Mouse (Mus musculus) heart, postnatal 14 days (tissue): ENCODE results near the gene 9330161L09Rik. TPM values are rescaled to one million over a fixed set of nuclear protein-coding genes. Genes with fewer than 3 reads are reported as not detected.
A peak's percentile ranks its signal among the peaks of the same experiment; 100 is the strongest.

Experiments
- DNase-seq, 2 experiments: peaks; one replicate each; pipeline ENCODE4 v3.0.0; 2021 to 2022
- intact Hi-C: fragments of 180-260 bp; cut with DNase I; formaldehyde crosslinking; loops from one replicate; pipeline ENCODE4 v1.15.1; 2025
- total RNA-seq, 2 experiments: library from RNA; stranded (reverse); gene quantifications; 2 replicates each; pipeline ENCODE4 v1.2.3; 2021

The 9330161L09Rik gene
- total RNA-seq, 2 experiments from 2014 or later = 0.48 to 1.3 TPM

DNA sequence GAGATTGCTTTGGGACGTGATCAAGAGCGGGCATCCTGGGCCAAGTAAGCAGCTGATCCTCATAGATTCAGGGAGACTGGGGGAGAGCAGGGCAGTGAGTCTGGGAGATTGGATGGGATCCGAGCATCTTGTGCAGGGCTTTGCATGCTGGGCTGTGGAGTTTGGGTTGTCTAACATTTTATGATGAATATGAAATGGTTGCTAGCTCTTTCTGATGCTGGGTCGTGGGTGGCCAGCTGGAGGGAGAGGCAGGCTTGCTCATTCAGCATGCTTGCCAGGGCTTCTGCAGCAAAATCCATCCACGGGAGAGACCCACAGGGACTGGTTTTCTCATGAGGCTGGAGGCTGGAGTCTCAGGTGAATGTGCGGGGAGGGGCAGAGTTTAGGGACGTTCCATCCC, 16.5 kb downstream of the 9330161L09Rik start:
- DNase-seq = no peak
- intact Hi-C loops = no loop called here

DNA sequence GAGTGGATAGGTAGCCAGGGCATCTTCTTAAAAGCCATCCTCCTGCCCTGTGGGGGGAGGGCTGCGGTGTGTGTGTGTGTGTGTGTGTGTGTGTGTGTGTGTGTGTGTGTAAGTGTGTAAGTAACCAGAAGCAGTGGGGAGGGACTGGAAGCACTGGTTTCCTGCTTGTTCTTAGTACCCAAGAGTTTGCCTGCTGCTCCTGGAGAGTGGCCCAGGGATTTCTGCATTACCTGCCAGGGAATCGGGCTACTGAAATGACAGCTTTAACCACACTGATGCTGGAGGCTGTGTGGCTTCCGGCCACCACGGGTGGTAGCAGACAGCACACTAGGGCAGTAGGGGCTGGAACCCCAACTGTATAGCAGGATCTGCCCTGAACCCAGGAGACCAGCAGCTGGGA, 17.6 kb downstream of the 9330161L09Rik start:
- intact Hi-C loops = no loop called here

DNA sequence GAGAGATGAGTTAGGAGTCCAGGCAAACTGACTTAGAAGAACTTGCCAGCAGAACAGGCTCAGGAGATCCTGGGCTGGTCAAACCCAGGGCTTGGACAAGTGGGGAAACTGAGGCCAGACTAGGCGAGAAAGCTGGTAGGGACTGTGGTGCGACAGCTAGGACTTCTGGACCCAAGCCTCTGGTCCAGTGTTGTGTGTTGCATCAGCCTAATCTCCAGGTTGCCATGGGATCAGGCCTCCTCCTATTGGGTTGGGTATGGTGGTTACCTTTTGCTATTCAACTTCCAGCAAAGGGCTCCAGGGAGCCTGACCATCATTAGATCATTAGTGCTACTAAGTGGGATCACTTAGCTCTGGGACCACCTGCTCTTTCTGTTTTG, 18.3 kb downstream of the 9330161L09Rik start:
- intact Hi-C loops = no loop called here
- no peak for DNase-seq

More for the DNA sequence above, 17.6 kb downstream of the 9330161L09Rik start:
- no peak for DNase-seq

DNA sequence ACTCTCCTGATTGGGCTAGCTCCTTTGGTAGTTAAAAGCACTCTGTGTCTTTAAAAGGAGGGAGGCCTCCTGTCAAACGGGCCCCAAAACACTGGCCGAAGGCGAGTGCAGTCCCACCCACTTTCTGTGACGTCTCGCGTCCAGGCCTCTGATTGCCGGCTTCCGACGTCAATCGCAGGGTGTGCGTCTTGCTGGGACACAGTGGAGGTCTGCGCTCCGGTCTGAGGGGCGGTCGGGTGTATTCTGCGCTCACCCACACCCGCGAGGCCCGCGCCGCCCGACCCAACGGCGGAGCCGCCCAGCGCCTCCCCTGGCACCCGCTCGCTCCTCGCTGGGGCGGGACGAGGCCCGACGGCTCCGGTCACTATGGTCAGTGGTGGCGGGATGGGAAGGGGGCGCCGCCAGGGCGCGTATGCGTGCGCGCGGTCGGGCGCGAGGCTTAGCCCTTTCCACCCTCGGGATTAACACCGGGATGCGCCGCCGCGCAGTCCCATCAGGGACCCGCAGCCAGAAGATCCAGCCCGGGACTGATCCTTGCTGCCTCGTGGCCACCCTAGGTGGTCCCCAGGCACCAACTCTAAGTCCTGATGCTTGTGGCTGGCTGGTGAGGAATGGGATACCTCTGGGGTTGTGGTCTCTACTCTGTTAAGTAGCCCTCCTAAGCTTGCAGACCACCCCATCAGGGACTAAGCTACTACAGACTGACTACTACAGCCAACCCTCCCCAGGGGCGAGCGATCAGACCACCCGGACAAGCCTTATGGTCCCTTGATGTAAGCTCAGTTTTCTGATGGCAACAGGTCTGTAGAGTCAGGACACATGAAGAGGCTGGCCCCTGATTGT, 18.9 kb downstream of the 9330161L09Rik start, which contains the start of gene Otub2:
TSS of gene Otub2 (plus strand) at position 178 of the 843 bp plus-strand sequence.
- intact Hi-C loops = no loop called here
- DNase-seq = peak; percentile 96 to 98

DNA sequence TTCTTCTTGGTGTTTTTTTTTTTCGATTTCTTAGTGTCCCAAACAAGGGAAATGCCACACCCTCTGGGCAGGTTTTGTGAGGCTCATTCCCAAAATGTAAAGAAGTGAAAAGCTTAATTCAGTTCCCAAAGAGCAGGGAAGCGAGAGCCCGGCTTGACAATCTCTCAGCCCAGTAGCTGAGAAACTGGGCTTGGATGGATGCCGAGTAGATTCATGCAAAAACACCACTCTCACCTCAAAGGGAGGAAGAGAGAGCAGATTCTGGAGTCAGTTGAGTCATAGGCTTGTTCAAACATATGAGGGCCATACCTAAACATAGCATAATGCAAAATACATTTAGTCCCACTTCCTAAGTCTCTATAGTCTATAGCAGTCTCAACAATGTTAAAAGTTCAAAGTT, 27.4 kb downstream of the 9330161L09Rik start:
- no peak for DNase-seq
- intact Hi-C loops = no loop called here

DNA sequence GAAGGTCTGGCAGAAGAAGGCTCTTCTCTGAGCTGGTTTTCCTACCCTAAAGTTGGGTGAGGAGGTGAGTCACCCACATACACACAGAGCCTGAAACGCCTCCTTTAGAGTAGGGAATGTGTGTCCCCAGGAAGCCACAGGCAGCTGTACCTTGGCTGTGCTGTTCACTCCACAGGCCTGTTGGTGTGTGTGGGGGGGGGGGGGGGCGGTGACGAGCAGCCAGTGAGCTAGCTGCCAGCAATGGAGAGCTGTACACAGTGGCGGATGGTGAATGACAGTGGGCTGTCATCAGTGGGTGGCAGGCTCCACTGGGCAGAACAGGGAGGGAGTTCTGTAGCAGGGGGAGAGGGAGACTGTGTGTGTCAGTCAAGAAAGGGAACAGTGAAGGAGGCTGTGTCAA, 30.8 kb downstream of the 9330161L09Rik start:
- intact Hi-C loops = no loop called here
- DNase-seq = no peak

DNA sequence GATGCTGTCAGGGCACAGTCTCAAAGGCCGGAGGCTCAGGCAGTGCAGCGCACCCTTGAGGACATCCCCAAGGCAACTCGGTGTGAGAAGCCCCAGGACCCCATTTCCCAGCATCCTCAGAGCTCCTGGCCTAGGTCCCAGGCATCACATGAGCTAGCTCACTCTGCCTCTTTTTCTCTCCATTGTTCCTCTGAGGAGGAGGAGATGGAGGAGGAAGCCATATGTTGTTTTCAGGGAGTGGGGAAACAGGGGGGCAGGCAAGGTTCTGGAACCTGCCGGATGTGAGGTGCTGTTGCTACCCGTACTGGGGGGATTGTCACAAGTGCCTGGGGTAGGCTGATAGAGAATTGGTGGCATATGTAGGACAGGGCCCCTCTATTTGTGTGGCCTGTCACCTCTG, 31.5 kb downstream of the 9330161L09Rik start:
- DNase-seq = no peak
- intact Hi-C loops = no loop called here

DNA sequence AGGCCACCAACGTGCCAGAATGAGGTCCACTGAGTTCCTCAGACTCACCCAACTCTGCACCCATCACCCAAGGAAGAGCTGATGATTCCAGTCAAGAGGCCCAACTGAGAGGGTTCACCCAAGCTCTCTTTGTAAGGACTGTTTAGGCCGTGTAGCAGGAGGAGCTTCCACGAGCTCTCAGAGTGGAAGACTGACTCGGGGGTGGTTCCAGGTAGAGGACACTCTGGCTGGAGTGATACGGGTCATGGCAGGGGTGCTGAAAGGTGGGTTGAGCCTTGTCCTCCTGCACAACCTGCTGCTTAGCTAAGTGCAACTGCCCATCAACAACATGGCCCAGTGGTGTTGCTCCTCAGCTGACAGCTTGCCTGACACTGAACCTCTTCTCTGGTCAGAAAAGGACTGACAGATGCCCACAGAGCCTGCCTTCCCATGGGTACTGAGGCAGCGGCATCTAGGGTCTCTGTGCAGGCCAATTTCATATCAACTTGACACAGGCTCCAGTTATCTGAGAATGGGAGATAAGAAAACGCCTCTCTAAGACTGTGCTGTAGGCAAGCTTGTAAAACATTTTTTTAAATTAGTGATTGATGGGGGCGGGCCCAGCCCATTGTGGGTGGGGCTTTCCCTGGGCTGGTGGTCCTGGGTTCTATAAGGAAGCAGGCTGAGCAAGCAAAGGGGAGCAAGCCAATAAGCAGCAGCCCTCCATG, 33.9 kb downstream of the 9330161L09Rik start:
- intact Hi-C loops = loop anchor here (5.0 kb wide), 1 partner anchor 231 kb away; no protein-coding TSS in a partner anchor
- no peak for DNase-seq

DNA sequence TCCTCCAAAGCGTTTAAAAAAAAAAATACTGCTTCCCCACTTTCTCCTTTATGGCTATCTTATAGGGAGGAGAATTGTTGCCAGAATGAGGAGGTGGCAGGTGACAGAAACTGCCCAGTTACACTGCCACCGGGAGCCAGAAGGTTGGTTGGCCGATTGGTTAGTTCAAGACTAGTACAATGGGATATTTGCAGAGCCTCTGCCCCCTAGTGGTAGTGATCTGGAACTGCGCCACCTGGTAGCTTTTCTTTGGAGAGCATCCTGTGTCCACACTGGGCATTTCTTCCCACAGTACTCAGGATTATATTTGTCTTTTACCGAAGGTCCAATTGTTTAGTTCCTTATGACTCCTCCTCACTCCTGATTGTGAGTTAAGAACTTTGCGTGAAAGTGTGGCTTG, 35.9 kb downstream of the 9330161L09Rik start:
- DNase-seq = peak; percentile 51 to 75
- intact Hi-C loops = loop anchor here (5.0 kb wide), 1 partner anchor 229 kb away; no protein-coding TSS in a partner anchor

DNA sequence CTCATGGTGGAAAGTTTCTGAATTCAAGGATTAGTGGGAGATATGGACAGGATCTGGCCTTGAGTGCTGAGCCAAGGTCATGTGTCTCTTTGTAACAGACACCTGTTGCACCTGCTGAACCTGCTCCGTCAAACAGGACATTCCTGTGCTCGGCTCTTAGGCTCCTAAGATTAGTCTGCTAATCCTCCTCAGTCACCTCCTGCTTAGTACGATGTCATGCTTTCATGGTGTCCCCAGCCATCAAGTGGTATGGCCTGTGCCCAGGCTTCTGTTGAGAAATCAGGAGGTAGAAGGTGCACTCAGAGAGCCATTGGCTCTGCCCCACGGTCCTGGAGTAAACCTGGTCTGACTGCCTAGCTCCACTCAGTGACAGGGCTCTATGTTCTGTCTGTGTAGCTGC, 36.8 kb downstream of the 9330161L09Rik start:
- DNase-seq = no peak
- intact Hi-C loops = loop anchor here (5.0 kb wide), 1 partner anchor 229 kb away; no protein-coding TSS in a partner anchor

DNA sequence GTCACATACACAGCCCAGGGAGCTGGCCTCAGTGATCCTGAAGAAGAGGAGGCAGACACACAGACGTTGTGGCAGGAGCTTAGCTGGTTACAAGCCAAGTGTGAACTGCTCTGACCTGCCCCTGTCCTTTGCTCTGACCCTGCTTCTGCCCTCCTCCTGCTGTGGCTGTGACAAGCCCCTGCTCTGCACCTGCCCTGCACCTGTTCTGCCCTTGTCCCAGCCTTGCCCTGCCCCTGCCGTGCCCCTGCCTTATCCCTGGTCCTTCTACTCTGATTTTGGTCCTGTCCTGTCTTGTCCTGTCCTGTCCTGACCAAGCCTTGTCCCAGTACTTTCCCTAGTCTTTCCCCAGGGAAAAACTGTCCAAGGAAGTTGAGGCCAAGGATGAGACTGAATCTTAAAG, 38.8 kb downstream of the 9330161L09Rik start:
- intact Hi-C loops = loop anchor here (2.0 kb wide), 1 partner anchor 20 kb away; no protein-coding TSS in a partner anchor
- DNase-seq = no peak

DNA sequence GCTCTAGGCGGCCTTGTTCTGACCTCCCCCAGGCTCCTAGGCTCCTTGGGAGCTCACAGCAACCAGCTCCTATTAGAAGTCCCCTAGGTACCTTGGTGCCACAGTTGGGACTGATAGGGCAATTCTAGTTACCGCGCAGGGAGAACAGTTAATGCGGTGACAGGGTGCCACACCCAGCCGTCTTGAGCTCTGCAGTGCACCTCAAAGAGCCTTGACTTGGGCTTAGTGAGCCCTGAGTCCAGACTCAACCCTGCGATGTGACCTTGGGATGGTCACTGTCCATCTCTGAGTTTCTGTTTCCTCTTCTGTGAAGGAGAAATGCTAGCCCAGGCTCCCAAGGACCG, 39.3 kb downstream of the 9330161L09Rik start:
- DNase-seq = no peak
- intact Hi-C loops = loop anchor here (2.0 kb wide), 1 partner anchor 19 kb away; no protein-coding TSS in a partner anchor

DNA sequence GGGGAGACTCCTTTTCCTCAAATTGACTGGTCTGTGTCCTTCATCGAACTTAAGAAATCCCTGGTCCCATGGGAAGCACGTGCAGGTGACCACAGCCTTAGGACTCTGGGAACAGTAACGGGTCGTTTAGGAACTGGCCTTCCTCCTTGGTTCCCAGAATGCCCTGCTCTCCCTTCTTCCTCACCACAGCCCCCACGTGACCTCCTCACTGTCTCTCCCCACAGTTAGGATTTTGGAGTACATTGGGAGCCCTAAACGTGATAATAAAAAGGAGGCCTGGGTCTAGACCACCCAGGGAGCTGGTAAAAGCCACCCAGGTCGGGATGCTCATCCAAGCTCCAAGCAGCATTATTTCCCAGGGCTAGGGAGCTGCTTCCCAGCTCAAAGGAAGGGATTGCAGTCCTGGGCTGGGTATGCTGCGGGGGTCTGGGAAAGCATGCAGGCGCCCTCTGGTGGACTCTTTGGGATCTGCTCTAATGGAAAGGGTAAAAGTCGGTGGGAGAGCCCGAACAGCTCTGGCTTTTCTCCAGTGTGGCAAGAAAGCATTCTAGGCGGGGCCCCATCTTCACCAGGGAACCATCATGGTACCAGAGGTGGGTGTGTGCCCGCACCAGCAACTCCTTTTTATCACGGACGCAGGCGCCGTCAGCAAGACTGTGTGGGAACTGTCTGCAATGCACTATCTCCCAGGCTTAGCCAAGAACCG, 39.8 kb downstream of the 9330161L09Rik start:
- intact Hi-C loops = loop anchor here (1.0 to 2.0 kb wide), 2 partner anchors 19 to 42 kb away; no protein-coding TSS in a partner anchor
- DNase-seq = peak; percentile 78 to 90

DNA sequence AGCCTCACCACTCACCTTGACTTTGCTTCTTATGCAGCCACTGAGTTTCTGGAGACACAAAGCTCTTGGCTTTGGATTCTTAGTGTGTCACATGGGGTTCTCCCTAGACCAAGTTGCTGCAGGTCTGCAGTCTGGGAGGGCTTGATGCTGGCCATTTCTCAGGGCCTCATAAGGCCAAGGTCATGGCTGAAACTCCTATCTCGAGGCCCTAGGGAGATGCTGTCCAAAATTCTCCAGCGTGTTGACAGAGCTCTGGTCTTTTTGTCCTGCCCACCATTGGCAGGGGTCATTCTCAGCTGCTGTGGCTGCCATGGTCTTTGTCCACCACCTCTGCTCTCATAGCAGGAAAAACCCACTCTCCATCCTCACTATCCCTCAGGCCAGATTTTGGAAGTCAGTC, 40.4 kb downstream of the 9330161L09Rik start:
- intact Hi-C loops = loop anchor here (1.0 kb wide), 1 partner anchor 42 kb away; no protein-coding TSS in a partner anchor
- DNase-seq = no peak

DNA sequence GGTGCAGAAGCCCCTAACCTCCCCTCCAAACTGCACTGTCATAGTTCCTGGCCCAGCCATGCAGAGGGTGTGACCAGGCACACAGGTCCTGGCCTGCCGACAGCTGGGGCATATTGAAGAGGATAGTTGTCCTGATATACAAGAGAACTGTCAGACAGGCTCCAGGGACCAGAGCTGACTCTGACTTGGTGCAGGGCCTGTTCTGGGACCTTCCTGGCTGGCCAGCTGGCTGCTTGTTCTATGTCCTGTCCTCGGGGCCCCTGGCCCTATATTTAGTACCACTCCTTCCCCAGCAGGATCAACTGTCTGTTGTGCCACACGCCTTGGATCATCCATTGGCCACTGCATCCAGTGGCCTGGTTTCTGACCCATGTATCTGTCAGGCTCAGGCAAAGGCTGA, 45.3 kb downstream of the 9330161L09Rik start:
- intact Hi-C loops = no loop called here
- DNase-seq = peak; percentile 52 to 57

DNA sequence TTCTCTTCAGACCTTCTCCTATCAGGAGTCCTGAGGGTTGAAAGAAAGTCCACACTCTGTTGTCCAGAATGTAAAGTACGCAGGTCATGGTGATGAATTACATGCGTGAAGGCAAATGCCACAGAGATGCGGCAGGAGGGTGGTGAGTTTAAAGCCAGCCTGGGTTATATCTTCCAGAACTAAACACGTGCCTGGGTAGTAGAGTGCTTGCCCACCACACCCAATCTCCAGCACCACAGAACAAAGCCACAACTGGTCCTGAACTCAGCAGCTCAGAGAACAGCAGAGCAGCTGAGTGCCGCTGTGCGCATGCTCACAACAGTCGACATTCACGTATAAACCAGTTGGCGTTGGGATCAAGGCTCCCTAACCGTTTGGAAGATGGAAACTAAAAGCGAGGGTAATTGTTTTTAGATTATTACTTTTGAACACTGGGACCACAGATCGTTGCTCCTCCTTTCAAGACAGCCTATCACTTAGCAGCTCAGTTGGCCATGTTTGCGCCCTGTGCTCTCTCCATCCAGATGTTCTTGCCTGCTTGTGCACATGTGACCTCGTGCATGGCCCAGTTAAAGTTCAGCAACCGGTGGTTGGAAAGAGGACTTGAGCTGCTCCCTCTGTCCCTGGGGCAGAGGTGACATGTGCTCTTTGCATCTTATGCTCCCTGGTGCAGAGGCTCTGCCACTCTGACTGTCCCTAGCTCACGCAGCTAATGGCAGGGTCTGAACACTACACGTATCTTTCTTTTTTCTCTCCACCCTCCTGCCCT, 45.9 kb downstream of the 9330161L09Rik start:
- DNase-seq = no peak
- intact Hi-C loops = no loop called here

DNA sequence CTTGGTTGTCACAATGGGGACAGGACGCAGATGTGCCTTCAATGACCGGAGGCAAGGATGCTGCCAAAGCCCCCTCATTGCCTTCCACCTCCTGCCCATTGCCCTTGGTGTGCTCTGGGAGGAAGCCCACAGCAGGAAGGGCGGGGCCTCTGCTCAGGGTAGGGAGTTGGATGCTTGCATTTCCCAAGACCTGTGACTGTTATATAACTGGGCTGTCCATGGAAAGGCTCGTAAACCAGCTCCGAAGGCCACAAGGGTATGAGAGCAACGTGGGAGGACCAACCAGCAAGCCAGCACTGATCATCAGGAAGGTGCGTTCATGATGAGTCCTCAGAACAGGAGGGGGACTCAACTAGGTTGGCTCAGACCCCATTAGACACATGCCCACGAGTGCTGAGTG, 46.8 kb downstream of the 9330161L09Rik start:
- intact Hi-C loops = no loop called here
- DNase-seq = no peak

DNA sequence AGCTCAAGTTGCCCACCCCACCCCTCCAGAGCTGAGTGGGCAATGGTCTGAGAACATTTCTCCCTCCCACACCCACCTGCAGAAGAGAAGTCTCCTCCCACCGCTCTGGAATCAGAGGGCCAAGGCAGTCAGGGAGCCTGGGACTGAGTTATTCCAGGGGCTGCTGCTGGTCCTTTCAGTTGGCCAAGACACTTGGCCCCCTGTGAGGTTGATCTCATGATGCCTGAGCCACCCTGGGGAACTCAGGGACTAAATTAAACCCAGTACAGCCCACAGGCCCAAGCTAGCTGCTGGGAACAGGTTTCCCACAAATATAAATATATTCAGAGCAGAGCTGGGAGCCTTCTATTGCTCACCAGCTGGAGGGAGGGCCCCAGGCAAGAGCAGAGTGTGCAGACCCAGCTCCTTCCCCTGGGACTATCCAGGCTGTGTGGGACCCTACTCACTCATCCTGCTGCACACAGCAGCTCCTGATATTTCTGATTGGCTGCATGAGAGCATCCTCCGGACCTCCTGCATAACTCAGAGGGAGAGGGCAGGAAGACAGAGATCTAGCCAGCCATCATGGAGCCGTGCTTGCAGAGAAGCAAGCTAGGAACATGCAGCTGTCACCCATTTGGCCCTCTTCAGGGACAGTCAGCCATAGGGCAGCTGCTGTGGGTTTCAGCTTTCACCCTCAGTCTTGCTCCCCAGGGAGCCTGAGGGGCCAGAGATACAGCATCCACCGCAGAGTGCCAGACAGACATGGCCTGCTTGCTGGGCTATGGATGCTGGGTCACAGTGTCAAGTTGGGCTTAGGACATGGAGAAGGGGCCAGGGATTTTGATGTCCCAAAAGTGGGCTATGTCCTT, 48.4 kb downstream of the 9330161L09Rik start:
- DNase-seq = no peak

DNA sequence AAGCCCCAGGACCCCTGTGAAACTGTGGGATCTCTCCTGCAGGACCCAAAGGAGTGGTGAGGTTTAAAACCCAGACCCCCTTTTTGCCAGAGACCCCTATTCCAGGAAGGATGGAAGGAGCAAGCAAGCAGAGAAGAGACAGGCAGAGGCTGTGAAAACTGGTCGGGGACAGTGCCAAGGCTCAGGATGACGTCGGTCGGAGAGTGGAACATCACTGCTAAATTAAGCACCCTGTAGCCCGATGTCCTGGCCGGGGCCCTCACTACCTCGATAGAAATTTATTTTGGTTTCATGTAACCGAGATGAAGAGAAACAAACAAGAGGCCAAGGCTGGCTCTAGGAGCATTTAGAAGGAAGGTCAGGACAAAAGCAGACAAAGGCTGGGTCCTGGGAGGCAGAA, 49.4 kb downstream of the 9330161L09Rik start:
- intact Hi-C loops = no loop called here
- peak; percentile 67 to 74 for DNase-seq

More for the DNA sequence above, 48.4 kb downstream of the 9330161L09Rik start:
- intact Hi-C loops = no loop called here
